Mouse (Mus musculus) liver, postnatal 0 days (tissue): ENCODE data around the gene Morn4.

Source experiments
- CTCF ChIP-seq: sonication (generic); IDR thresholded peaks from 2 replicates; pipeline ENCODE4 v1.5.1; 2016; ENCODE audit warnings: antibody characterized with exemption, low read depth
- EP300 ChIP-seq: IDR thresholded peaks from 2 replicates; pipeline ENCODE4 v1.6.1; 2016; ENCODE audit warnings: antibody characterized with exemption, low read depth, mild to moderate bottlenecking

DNA sequence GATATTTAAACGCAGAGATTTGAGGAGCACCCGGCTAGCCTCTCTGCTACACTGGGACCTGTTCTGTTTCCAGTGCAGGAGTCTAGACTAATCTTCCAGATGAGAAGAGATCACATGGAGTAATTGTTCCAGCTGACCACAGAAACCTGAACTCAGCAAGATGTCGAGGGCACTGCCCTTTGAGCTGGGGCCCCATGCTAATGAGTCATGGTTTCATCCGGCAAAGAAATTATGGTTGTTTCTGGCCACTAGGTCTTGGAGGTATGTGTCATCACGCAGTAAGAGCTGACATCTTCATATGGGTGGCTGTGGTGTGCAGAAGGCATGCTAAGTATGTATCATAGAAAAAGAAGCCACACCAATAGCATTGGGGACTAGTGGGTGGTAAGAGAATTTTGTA lies 6.2 kb downstream of the Morn4 start:
- TF ChIP-seq CTCF (no peak), EP300 (no peak)
